Mouse (Mus musculus) limb, embryonic 11.5 days (tissue): Measurements from ENCODE around the gene Jmjd8. TPM values are rescaled to one million over a fixed set of nuclear protein-coding genes. Genes with fewer than 3 reads are reported as not detected.
A peak's percentile ranks its signal among the peaks of the same experiment; 100 is the strongest.

Source experiments
- ATAC-seq: fragments of 200-750 bp; cut with Nextera tagmentation; 2 replicates; pipeline ENCODE4 v1.8.0; 2017; ENCODE audit warnings: low read depth; ENCODE audit not compliant: insufficient number of reproducible peaks, low FRiP score, low TSS enrichment
- DNase-seq: peaks from one replicate; pipeline ENCODE4 v3.0.0-alpha.2; 2015; ENCODE audit warnings: low spot score
- H3K27ac ChIP-seq: fragments of 300-500 bp; sonication (generic); replicated peaks from 2 replicates; pipeline ENCODE4 v1.5.1; 2014; ENCODE audit warnings: low read depth, mild to moderate bottlenecking, low read length
- H3K27me3 ChIP-seq: fragments of 300-500 bp; sonication (generic); 2 replicates; pipeline ENCODE4 v1.6.1; 2014; ENCODE audit warnings: mild to moderate bottlenecking, low read length, mixed read lengths; ENCODE audit not compliant: control insufficient read depth, insufficient read depth
- H3K36me3 ChIP-seq: fragments of 300-500 bp; sonication (generic); 2 replicates; pipeline ENCODE4 v1.6.1; 2014; ENCODE audit warnings: mild to moderate bottlenecking, low read length, moderate library complexity, mixed read lengths; ENCODE audit not compliant: control insufficient read depth, insufficient read depth
- H3K4me1 ChIP-seq: fragments of 300-500 bp; sonication (generic); 2 replicates; pipeline ENCODE4 v1.6.1; 2014; ENCODE audit warnings: low read length, mixed read lengths; ENCODE audit not compliant: control insufficient read depth, insufficient read depth
- H3K4me2 ChIP-seq: fragments of 300-500 bp; sonication (generic); 2 replicates; pipeline ENCODE4 v1.6.1; 2014; ENCODE audit warnings: low read depth, mild to moderate bottlenecking, moderate library complexity; ENCODE audit not compliant: severe bottlenecking
- H3K4me3 ChIP-seq: fragments of 300-500 bp; sonication (generic); 2 replicates; pipeline ENCODE4 v1.5.1; 2014; ENCODE audit warnings: low read depth, low read length
- H3K9ac ChIP-seq: fragments of 300-500 bp; sonication (generic); 2 replicates; pipeline ENCODE4 v1.6.1; 2014; ENCODE audit warnings: mild to moderate bottlenecking, low read length
- H3K9me3 ChIP-seq: fragments of 300-500 bp; sonication (generic); 2 replicates; pipeline ENCODE4 v1.6.1; 2016; ENCODE audit warnings: low read length; ENCODE audit not compliant: control insufficient read depth
- WGBS: fragments of 180-500 bp; shearing (Covaris S2); extraction: QIAGEN DNeasy Blood & Tissue Kit; methylation state at CpG from one replicate; pipeline ENCODE4 v1.1.7; 2014; 5-methylcytosine and 5-hydroxymethylcytosine counted together
- polyA plus RNA-seq: library from polyadenylated mRNA; unstranded; fragments of >200 nt; fragmentation: Nextera tagmentation; extraction: Ambion mirVana; gene quantifications from 2 replicates; pipeline ENCODE4 v1.2.1, GENCODE M21; 2014

Gene Jmjd8
- polyA plus RNA-seq, 1 experiment from 2014 or later: 45.5 TPM

- peak within 1 kb of the TSS; percentile 88 for H3K4me2 ChIP-seq
- H3K4me1 ChIP-seq: peaks cover 11% of the 10 kb centered on the region
- WGBS: under 1% methylated on average over 25 of the region's 25 CpGs
- H3K9me3 ChIP-seq: no peaks in the 10 kb centered on the region
- H3K27ac ChIP-seq: peak within 1 kb of the TSS; percentile 53
- H3K36me3 ChIP-seq: 0 out of 2 replicates have a peak, but pooled peaks cover 4% of the 10 kb centered on the region
- DNase-seq (peak; percentile 100), ATAC-seq (peak; percentile 55; the same call in 1 of the 2 replicates)
- H3K9ac ChIP-seq: peak within 1 kb of the TSS; percentile 72
- no peaks in the 10 kb centered on the region for H3K27me3 ChIP-seq
- H3K4me3 ChIP-seq: peak within 1 kb of the TSS; percentile 76
Observed at GRCm38 (mm10) chr17:25874721-25875170, 46.1 kb downstream of the Jmjd8 start, which contains the start of gene Mettl26. TSS of gene Mettl26 (plus strand) at chr17:25875074.

GRCm38 (mm10) chr17:25875171-25876136 is 46.8 kb downstream of the Jmjd8 start:
- 0 out of 2 replicates have a peak, but pooled peaks cover 4% of the 10 kb centered on the region for H3K36me3 ChIP-seq
- H3K4me1 ChIP-seq: peaks cover 17% of the 10 kb centered on the region
- no peaks in the 10 kb centered on the region for H3K27me3 ChIP-seq
- H3K9ac ChIP-seq: peak overlapping the region; percentile 72
- peak overlapping the region; percentile 53 for H3K27ac ChIP-seq
- no peaks in the 10 kb centered on the region for H3K9me3 ChIP-seq
- H3K4me2 ChIP-seq: peak overlapping the region; percentile 88
- H3K4me3 ChIP-seq: peak overlapping the region; percentile 76
- ATAC-seq (peak; percentile 86), DNase-seq (peak; percentile 91)
- WGBS: 1% methylated on average over 59 of the region's 59 CpGs

- DNase-seq (no peak), ATAC-seq (no peak)
- Histone ChIP-seq H3K9me3 (no peaks in the 10 kb centered on the region), H3K27me3 (no peaks in the 10 kb centered on the region), H3K4me3 (peak overlapping the region; percentile 76), H3K9ac (no peak overlapping the region), H3K4me2 (peak overlapping the region; percentile 88), H3K27ac (no peak overlapping the region), H3K36me3 (0 out of 2 replicates have a peak, but pooled peaks cover 4% of the 10 kb centered on the region), H3K4me1 (peaks cover 26% of the 10 kb centered on the region)
- 70% methylated on average over 10 of the region's 10 CpGs for WGBS
Observed at GRCm38 (mm10) chr17:25876347-25876915, 47.8 kb downstream of the Jmjd8 start.

GRCm38 (mm10) chr17:25877025-25877424 is 48.4 kb downstream of the Jmjd8 start:
- Histone ChIP-seq H3K4me2 (no peak overlapping the region), H3K4me3 (no peak overlapping the region), H3K9ac (no peak overlapping the region), H3K27me3 (no peaks in the 10 kb centered on the region), H3K36me3 (peaks cover 4% of the 10 kb centered on the region; the same call in 1 of the 2 replicates), H3K4me1 (peaks cover 32% of the 10 kb centered on the region), H3K27ac (no peak overlapping the region), H3K9me3 (no peaks in the 10 kb centered on the region)
- 94% methylated on average over 3 of the region's 3 CpGs for WGBS
- no peak for ATAC-seq
- no peak for DNase-seq

DNA sequence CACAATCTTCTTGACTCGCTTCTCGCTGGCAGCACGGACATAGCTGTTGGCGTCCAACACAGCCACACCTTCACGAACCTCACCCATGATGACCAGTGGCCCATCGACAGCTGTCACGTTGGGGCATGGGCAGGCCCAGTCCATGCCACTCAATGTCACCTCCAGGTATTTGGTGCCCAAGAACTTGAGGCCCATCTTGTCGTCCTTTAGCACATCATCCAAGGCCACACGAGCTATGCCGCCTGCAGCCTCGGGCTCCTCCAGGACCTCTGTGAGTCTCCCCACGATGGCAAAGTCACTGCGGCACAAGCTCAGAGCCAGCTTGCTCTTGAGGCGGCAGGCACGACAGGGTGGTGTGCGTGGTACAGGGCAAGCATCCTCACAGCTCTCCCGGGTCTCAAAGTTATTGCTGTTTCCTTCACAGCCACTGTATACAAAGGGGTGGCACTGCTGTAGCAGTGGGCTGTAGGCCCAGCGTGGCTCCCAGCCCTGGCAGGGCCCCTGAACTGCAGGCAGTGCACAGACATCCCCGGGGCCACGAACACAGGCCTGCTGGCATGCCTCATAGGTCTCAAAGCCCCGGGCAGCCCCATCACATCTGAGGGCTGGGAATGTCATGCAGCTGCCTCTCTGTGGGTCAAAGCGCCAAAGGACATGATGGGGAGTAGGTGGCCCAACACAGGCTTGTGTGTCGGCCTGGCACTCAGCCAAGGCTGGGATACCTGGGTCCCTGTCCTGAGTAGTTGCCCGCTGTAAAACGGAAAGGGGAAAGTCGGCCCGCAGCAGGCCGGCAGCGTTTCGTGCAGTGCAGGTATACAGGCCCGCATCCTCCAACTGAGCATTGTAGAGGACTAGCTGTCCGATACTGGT is 49.3 kb downstream of the Jmjd8 start:
- no peak overlapping the region for H3K4me3 ChIP-seq
- H3K27me3 ChIP-seq: no peaks in the 10 kb centered on the region
- peaks cover 37% of the 10 kb centered on the region for H3K4me1 ChIP-seq
- H3K36me3 ChIP-seq: peaks cover 4% of the 10 kb centered on the region; the same call in 1 of the 2 replicates
- 92% methylated on average over 32 of the region's 32 CpGs for WGBS
- H3K4me2 ChIP-seq: no peak overlapping the region
- H3K9me3 ChIP-seq: no peaks in the 10 kb centered on the region
- H3K27ac ChIP-seq: no peak overlapping the region
- ATAC-seq (no peak), DNase-seq (no peak)
- no peak overlapping the region for H3K9ac ChIP-seq

DNA sequence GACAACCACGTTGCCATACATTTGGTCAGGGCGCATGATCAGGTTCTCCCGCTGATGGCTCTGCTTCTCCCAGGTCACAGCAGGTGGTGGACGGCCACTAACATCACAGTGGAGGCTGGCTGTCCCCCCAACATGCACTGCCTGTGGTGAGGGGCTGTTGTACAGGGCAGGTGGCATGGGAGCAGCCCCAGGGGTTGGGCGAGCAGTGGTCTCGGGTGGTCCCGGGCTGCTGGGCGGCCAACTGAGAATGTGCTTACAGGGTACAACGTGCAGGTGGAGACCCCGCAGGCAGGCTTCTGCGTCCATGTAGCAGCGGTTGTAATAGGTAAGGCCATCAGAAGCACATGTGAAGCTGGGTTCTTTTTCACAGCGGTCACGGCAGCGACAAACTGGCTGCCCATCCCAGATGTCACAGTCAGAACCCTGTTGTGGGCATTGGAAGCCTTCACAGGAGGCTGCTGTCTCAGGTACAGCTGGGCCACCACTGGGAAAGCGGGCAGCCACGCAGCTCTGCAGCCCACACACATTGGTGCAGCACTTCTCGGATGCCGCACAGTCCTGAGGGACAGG is 50.0 kb downstream of the Jmjd8 start:
- H3K9ac ChIP-seq: no peak overlapping the region
- no peaks in the 10 kb centered on the region for H3K9me3 ChIP-seq
- H3K27ac ChIP-seq: no peak overlapping the region
- ATAC-seq (no peak), DNase-seq (no peak)
- 89% methylated on average over 19 of the region's 19 CpGs for WGBS
- H3K27me3 ChIP-seq: no peaks in the 10 kb centered on the region
- H3K4me2 ChIP-seq: no peak overlapping the region
- H3K4me3 ChIP-seq: no peak overlapping the region
- H3K36me3 ChIP-seq: peaks cover 8% of the 10 kb centered on the region
- H3K4me1 ChIP-seq: peaks cover 37% of the 10 kb centered on the region

GRCm38 (mm10) chr17:25879261-25879660 is 50.6 kb downstream of the Jmjd8 start:
- Histone ChIP-seq H3K9me3 (no peaks in the 10 kb centered on the region), H3K4me1 (peaks cover 37% of the 10 kb centered on the region), H3K9ac (no peak overlapping the region), H3K4me3 (no peak overlapping the region), H3K4me2 (no peak overlapping the region), H3K36me3 (peaks cover 11% of the 10 kb centered on the region), H3K27ac (no peak overlapping the region), H3K27me3 (no peaks in the 10 kb centered on the region)
- 66% methylated on average over 4 of the region's 4 CpGs for WGBS
- ATAC-seq (no peak), DNase-seq (no peak)
